Mouse (Mus musculus) brain, embryonic 14.5 days (tissue): ENCODE measurements around the gene Nub1.

Source experiments
- CTCF ChIP-seq: fragments of 200-500 bp; IDR thresholded peaks from 2 replicates; pipeline ENCODE4 v1.5.1; 2012; ENCODE audit warnings: inconsistent platforms, mild to moderate bottlenecking, moderate library complexity, borderline replicate concordance; ENCODE audit not compliant: insufficient read depth, insufficient read length; ENCODE audit errors: extremely low read depth
- POLR2A ChIP-seq: fragments of 200-500 bp; IDR thresholded peaks from 2 replicates; pipeline ENCODE4 v1.6.1; 2012; ENCODE audit warnings: mild to moderate bottlenecking, inconsistent platforms, borderline replicate concordance; ENCODE audit not compliant: poor library complexity, insufficient read depth, insufficient read length, severe bottlenecking; ENCODE audit errors: extremely low read depth

GRCm38 (mm10) chr5:24737595-24737994 is 52.3 kb downstream of the Nub1 start:
- TF ChIP-seq CTCF (no peak), POLR2A (no peak)
